Mouse (Mus musculus): Measurements from ENCODE around the gene Sbk1. TPM values are rescaled to one million over a fixed set of nuclear protein-coding genes. Genes with fewer than 3 reads are reported as not detected.

Gene Sbk1
- polyA plus RNA-seq, 1 experiment from 2014 or later, result 300 TPM

DNA sequence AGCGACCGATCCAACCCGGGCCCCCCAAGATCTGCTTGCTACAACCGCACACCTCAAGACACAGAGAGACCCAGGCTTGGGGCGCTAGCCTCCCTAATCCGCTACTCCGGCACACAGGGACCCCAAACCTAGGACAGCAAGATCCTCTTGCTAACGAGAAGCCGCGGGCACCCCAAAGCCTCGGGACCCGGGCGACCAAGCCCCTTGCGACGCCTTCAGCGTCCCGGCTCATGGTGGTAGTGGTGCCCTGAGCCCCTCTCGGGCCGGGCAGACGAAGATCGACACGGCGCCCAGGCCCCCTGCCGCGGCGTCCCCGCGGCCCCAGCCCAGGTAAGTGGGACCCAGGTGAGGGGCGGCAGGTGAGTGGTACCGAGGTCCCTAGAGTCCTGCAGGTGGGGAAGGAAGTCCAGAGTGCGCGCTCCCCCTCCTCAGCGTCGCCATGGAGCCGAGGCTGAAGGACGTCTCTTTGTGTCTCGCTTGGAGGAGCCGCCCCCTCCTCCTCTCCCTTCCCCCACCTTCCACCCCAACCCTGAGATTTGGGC, 422 bp downstream of the Sbk1 start:
- 0 out of 2 replicates have a peak, but pooled peaks cover 3% of the 10 kb centered on the region for H3K27me3 ChIP-seq
- peak; percentile 47 for ATAC-seq
- peak overlapping the region; percentile 99 for H3K4me2 ChIP-seq (replicated peaks)
- peak overlapping the region; percentile 100 for H3K9ac ChIP-seq (replicated peaks)
- H3K9me3 ChIP-seq, result no peaks in the 10 kb centered on the region
- H3K4me1 ChIP-seq (replicated peaks), result peaks cover 55% of the 10 kb centered on the region
- H3K36me3 ChIP-seq, result peaks cover 34% of the 10 kb centered on the region
- 0% methylated on average over 37 of the region's 38 CpGs for WGBS
- H3K4me3 ChIP-seq (replicated peaks), result peak overlapping the region; percentile 100
- peak overlapping the region; percentile 99 for H3K27ac ChIP-seq

- Histone ChIP-seq H3K9ac (replicated peaks) (peak overlapping the region; percentile 100), H3K36me3 (peaks cover 41% of the 10 kb centered on the region), H3K4me1 (replicated peaks) (peaks cover 61% of the 10 kb centered on the region), H3K4me3 (replicated peaks) (peak overlapping the region; percentile 100), H3K27ac (peak overlapping the region; percentile 99), H3K27me3 (no peaks in the 10 kb centered on the region), H3K9me3 (no peaks in the 10 kb centered on the region), H3K4me2 (replicated peaks) (peak overlapping the region; percentile 99)
- ATAC-seq, result no peak
- WGBS, result 4% methylated on average over 11 of the region's 11 CpGs
Observed at GRCm38 (mm10) chr7:126273351-126274042, 1.1 kb downstream of the Sbk1 start.

GRCm38 (mm10) chr7:126274137-126274536, 1.7 kb downstream of the Sbk1 start:
- Histone ChIP-seq H3K27ac (peak overlapping the region; percentile 99), H3K4me1 (replicated peaks) (peaks cover 68% of the 10 kb centered on the region), H3K36me3 (peaks cover 47% of the 10 kb centered on the region), H3K9ac (replicated peaks) (peak overlapping the region; percentile 100), H3K27me3 (no peaks in the 10 kb centered on the region), H3K4me2 (replicated peaks) (peak overlapping the region; percentile 99), H3K4me3 (replicated peaks) (peak overlapping the region; percentile 100), H3K9me3 (no peaks in the 10 kb centered on the region)
- WGBS, result 6% methylated on average over 3 of the region's 3 CpGs
- ATAC-seq, result no peak

GRCm38 (mm10) chr7:126274626-126275025, 2.2 kb downstream of the Sbk1 start:
- Histone ChIP-seq H3K4me2 (replicated peaks) (peak overlapping the region; percentile 99), H3K9ac (replicated peaks) (peak overlapping the region; percentile 100), H3K27ac (peak overlapping the region; percentile 99), H3K4me1 (replicated peaks) (peaks cover 73% of the 10 kb centered on the region), H3K27me3 (no peaks in the 10 kb centered on the region), H3K4me3 (replicated peaks) (peak overlapping the region; percentile 100), H3K9me3 (no peaks in the 10 kb centered on the region), H3K36me3 (peaks cover 52% of the 10 kb centered on the region)
- WGBS, result 1% methylated on average over 4 of the region's 4 CpGs
- no peak for ATAC-seq

- Histone ChIP-seq H3K36me3 (peaks cover 63% of the 10 kb centered on the region), H3K9me3 (no peaks in the 10 kb centered on the region), H3K4me2 (replicated peaks) (peak overlapping the region; percentile 99), H3K27ac (no peak overlapping the region), H3K9ac (replicated peaks) (peak overlapping the region; percentile 100), H3K4me3 (replicated peaks) (peak overlapping the region; percentile 100), H3K27me3 (no peaks in the 10 kb centered on the region), H3K4me1 (replicated peaks) (peaks cover 80% of the 10 kb centered on the region)
- no peak for ATAC-seq
- 88% methylated on average over 5 of the region's 5 CpGs for WGBS
Observed at GRCm38 (mm10) chr7:126275711-126276110, 3.3 kb downstream of the Sbk1 start.

- peak overlapping the region; percentile 16; the same call in 1 of the 2 replicates for H3K27ac ChIP-seq
- peaks cover 78% of the 10 kb centered on the region for H3K4me1 ChIP-seq (replicated peaks)
- no peaks in the 10 kb centered on the region for H3K27me3 ChIP-seq
- peak overlapping the region; percentile 100 for H3K4me3 ChIP-seq (replicated peaks)
- ATAC-seq, result no peak
- peak overlapping the region; percentile 99 for H3K4me2 ChIP-seq (replicated peaks)
- WGBS, result 46% methylated on average over 6 of the region's 6 CpGs
- no peaks in the 10 kb centered on the region for H3K9me3 ChIP-seq
- peak overlapping the region; percentile 100 for H3K9ac ChIP-seq (replicated peaks)
- peaks cover 69% of the 10 kb centered on the region for H3K36me3 ChIP-seq
Observed at GRCm38 (mm10) chr7:126276297-126276696, 3.9 kb downstream of the Sbk1 start.

DNA sequence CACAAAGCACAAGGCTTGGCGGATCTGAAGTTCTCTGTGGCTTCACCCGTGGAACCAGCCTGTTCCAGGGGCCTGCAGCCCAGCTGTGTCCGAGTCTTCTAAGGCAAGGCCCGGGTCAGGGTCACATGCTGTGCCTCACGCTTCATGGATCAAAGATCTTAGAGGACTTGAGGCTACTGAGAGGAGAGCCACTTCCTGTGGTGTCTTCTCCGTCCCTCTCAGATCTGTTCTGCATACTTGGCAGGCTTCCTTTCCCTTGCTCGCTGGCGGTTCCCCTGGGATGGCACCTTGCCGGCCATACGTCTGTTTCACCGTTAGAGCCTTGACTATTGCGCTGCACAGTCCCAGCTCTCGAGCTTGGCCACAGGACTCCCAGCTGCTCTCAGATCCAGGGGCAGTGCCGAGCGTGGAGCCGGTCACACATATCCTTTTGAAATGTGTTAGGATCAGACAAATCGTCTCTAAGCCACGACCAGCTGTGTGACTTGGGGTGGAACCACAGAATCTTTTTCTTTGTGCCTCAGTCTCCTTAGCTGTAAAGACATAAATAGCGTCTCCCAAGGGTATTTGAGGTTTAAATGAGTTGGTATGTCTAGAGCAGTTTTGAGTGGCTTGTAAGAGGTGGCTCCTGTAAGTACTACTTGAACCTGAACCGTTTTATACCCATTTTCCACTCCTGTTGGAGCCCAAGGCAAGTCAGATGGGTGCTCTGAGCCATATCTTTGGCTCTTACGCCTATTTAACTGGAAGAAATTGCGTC, 5.3 kb downstream of the Sbk1 start:
- H3K4me3 ChIP-seq (replicated peaks), result peak overlapping the region; percentile 100
- peaks cover 82% of the 10 kb centered on the region for H3K36me3 ChIP-seq
- no peak for ATAC-seq
- WGBS, result 40% methylated on average over 22 of the region's 22 CpGs
- H3K9ac ChIP-seq (replicated peaks), result peak overlapping the region; percentile 100
- peak overlapping the region; percentile 99 for H3K4me2 ChIP-seq (replicated peaks)
- peaks cover 86% of the 10 kb centered on the region for H3K4me1 ChIP-seq (replicated peaks)
- no peaks in the 10 kb centered on the region for H3K9me3 ChIP-seq
- H3K27ac ChIP-seq, result peak overlapping the region; percentile 21; the same call in 1 of the 2 replicates
- H3K27me3 ChIP-seq, result no peaks in the 10 kb centered on the region

DNA sequence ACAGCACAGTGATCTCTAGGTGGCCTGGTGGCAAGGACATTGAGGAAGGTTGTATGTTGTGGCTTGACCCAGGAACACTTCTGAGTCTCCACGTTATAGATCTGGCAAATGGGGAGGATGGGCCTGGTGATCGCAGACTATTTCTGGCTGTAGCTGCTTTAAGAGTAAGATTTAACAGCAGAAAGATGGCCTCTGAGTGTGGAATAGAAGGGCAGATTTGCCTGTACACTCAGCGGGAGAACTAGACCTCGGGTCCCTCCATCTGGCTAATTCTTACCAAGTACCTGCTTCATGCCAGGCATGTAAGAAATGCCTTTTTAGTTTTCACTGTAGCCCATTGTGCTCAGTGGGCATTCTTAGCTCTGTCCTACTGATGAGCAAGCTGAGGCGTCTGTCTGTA, 6.4 kb downstream of the Sbk1 start:
- peak overlapping the region; percentile 100; the same call in 1 of the 2 replicates for H3K4me3 ChIP-seq (replicated peaks)
- WGBS, result 90% methylated on average over 5 of the region's 5 CpGs
- H3K9ac ChIP-seq (replicated peaks), result peak overlapping the region; percentile 100; the same call in 1 of the 2 replicates
- H3K9me3 ChIP-seq, result no peaks in the 10 kb centered on the region
- H3K36me3 ChIP-seq, result peaks cover 90% of the 10 kb centered on the region
- H3K4me2 ChIP-seq (replicated peaks), result peak overlapping the region; percentile 99
- H3K4me1 ChIP-seq (replicated peaks), result peaks cover 94% of the 10 kb centered on the region
- peak overlapping the region; percentile 30; the same call in 1 of the 2 replicates for H3K27ac ChIP-seq
- H3K27me3 ChIP-seq, result no peaks in the 10 kb centered on the region
- no peak for ATAC-seq

DNA sequence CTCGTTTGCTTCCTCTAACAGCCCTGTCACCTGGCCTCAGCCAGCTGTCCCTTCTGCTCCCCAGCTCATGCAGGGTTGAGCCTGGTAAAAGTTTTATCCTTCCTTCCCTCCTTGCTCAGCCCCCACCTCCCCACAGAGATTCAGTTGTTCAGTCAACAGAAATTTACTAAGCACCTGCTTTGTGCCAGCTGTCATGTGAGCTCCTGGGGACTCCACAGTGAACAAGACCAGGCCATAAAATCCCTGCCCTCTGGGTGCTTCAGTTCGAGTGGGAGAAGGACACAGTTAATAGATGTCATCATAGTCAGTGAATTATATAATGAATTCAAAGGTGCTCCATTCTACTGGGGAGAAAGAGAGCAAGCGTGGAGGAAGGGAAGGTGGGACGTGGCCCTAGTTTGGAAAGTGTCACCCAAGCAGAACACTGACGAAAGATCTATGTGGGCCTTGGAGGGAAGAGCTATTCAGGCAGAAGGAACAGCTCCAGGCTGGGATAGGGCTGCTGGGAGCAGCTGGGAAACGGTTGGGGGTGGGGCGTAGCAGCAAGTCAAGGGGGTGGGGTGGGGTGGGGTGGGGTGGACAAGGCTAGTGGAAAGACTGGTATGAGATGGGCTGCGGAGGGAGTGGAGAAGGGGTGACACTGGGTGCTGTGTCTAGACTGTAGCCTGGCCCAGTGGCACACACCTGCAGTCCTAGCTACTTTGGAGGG, 7.5 kb downstream of the Sbk1 start:
- Histone ChIP-seq H3K27me3 (no peaks in the 10 kb centered on the region), H3K36me3 (peaks cover 96% of the 10 kb centered on the region), H3K4me2 (replicated peaks) (peak overlapping the region; percentile 99), H3K9me3 (no peaks in the 10 kb centered on the region), H3K4me1 (replicated peaks) (peaks cover 94% of the 10 kb centered on the region), H3K4me3 (replicated peaks) (0 out of 2 replicates have a peak overlapping the region, but pooled peaks have one; percentile 6), H3K9ac (replicated peaks) (0 out of 2 replicates have a peak overlapping the region, but pooled peaks have one; percentile 16), H3K27ac (no peak overlapping the region)
- no peak; the same call in 1 of the 2 replicates for ATAC-seq
- 76% methylated on average over 8 of the region's 8 CpGs for WGBS

GRCm38 (mm10) chr7:126280696-126281095, 8.3 kb downstream of the Sbk1 start:
- H3K4me1 ChIP-seq (replicated peaks), result peaks cover 94% of the 10 kb centered on the region
- no peak overlapping the region for H3K27ac ChIP-seq
- no peak for ATAC-seq
- 74% methylated on average over 6 of the region's 6 CpGs for WGBS
- no peaks in the 10 kb centered on the region for H3K9me3 ChIP-seq
- H3K27me3 ChIP-seq, result no peaks in the 10 kb centered on the region
- no peak overlapping the region for H3K4me2 ChIP-seq (replicated peaks)
- H3K9ac ChIP-seq (replicated peaks), result 0 out of 2 replicates have a peak overlapping the region, but pooled peaks have one; percentile 10
- H3K36me3 ChIP-seq, result peaks cover 96% of the 10 kb centered on the region
- H3K4me3 ChIP-seq (replicated peaks), result 0 out of 2 replicates have a peak overlapping the region, but pooled peaks have one; percentile 1

DNA sequence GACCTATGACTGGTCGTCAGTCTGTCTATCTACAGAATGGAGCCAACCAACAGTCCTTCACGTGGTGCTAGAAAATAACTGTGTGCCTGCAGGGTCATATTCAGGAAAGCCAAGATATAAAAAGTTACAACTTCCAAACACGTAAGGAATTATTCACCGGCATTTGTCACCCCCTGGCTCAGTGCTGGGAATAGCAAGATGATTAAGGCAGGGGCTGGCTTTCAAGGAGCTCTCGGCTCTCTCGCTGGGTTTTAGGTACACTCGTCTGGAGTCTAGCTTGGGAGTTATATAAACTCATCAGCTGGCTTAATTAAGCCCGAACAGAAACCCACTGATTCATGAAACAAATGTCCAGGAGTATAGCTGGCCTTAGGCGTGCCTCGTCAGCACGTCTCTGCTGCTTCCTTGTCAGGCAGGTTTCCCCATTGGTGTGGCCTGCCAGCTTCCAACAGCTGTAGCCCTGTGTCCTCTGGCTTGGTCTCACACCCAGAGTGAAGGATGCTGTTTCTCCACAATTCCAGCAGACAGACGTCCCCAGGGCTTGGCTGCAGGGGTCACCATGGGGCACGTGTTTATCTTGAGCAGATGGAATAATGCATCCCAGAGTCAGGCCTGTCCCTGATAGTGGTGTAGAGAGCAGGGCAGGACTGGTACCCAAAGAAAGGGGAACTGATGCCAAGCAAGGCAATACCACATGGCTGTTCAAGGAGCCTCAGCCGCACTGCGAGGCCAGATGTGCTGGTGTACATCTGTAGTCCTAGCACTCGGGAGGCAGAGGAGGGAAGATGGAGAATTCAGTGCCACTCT, 9.7 kb downstream of the Sbk1 start:
- no peak overlapping the region for H3K27ac ChIP-seq
- no peaks in the 10 kb centered on the region for H3K27me3 ChIP-seq
- no peak overlapping the region for H3K4me3 ChIP-seq (replicated peaks)
- peaks cover 94% of the 10 kb centered on the region for H3K4me1 ChIP-seq (replicated peaks)
- WGBS, result 86% methylated on average over 16 of the region's 16 CpGs
- H3K4me2 ChIP-seq (replicated peaks), result no peak overlapping the region
- no peak overlapping the region for H3K9ac ChIP-seq (replicated peaks)
- no peak for ATAC-seq
- peaks cover 96% of the 10 kb centered on the region for H3K36me3 ChIP-seq
- no peaks in the 10 kb centered on the region for H3K9me3 ChIP-seq

Data from midbrain, embryonic 13.5 days (tissue).